Mouse (Mus musculus) stomach, postnatal 0 days (tissue): ENCODE measurements at regions not wholly inside any gene's neighbourhood (a gene's known extent, or its start where the extent isn't known, plus 50 kb on each side); places are given as distances from the start of the nearest gene placed in this dataset.

Experiments used
- ATAC-seq: fragments of 200-750 bp; cut with Nextera tagmentation; 2 replicates; pipeline ENCODE4 v1.8.0; 2017; ENCODE audit not compliant: low FRiP score, low TSS enrichment
- DNase-seq: peaks from one replicate; pipeline ENCODE4 v3.0.0-alpha.2; 2016; ENCODE audit warnings: low spot score
- H3K27ac ChIP-seq: fragments of 300-500 bp; sonication (generic); replicated peaks from 2 replicates; pipeline ENCODE4 v1.5.1; 2014; ENCODE audit warnings: mild to moderate bottlenecking, control low read depth
- H3K27me3 ChIP-seq: fragments of 300-500 bp; sonication (generic); 2 replicates; pipeline ENCODE4 v1.6.1; 2014; ENCODE audit warnings: low read length; ENCODE audit not compliant: control insufficient read depth, insufficient read depth
- H3K36me3 ChIP-seq: fragments of 300-500 bp; sonication (generic); 2 replicates; pipeline ENCODE4 v1.6.1; 2014; ENCODE audit warnings: low read length, mixed read lengths; ENCODE audit not compliant: control insufficient read depth, insufficient read depth
- H3K4me1 ChIP-seq: fragments of 300-500 bp; sonication (generic); replicated peaks from 2 replicates; pipeline ENCODE4 v1.6.1; 2014; ENCODE audit warnings: antibody characterized with exemption; ENCODE audit not compliant: control insufficient read depth, insufficient read depth
- H3K4me2 ChIP-seq: fragments of 300-500 bp; sonication (generic); replicated peaks from 2 replicates; pipeline ENCODE4 v1.6.1; 2014; ENCODE audit warnings: low read depth, mild to moderate bottlenecking, control low read depth, moderate library complexity
- H3K4me3 ChIP-seq: fragments of 300-500 bp; sonication (generic); 2 replicates; pipeline ENCODE4 v1.5.1; 2014; ENCODE audit warnings: low read depth, low read length, control low read depth
- H3K9ac ChIP-seq: fragments of 300-500 bp; sonication (generic); 2 replicates; pipeline ENCODE4 v1.6.1; 2014; ENCODE audit warnings: mild to moderate bottlenecking, low read length, control low read depth, mixed read lengths
- H3K9me3 ChIP-seq: fragments of 300-500 bp; sonication (generic); 2 replicates; pipeline ENCODE4 v1.6.1; 2016; ENCODE audit warnings: low read length; ENCODE audit not compliant: control insufficient read depth
- CTCF ChIP-seq: IDR thresholded peaks from 2 replicates; pipeline ENCODE4 v1.5.1; 2016; ENCODE audit warnings: antibody characterized with exemption, low read depth, mild to moderate bottlenecking, moderate library complexity
- EP300 ChIP-seq: optimal IDR thresholded peaks from 2 replicates; pipeline ENCODE3; 2016; ENCODE audit warnings: antibody characterized with exemption
- WGBS: fragments of 180-500 bp; shearing (Covaris S2); extraction: QIAGEN DNeasy Blood & Tissue Kit; methylation state at CpG from one replicate; pipeline ENCODE4 v1.1.7; 2014; 5-methylcytosine and 5-hydroxymethylcytosine counted together

- DNase-seq: peak; percentile 33
- Histone ChIP-seq H3K4me1 (no peaks in the 10 kb centered on the region), H3K27me3 (no peaks in the 10 kb centered on the region), H3K9ac (no peak overlapping the region), H3K4me3 (no peak overlapping the region), H3K27ac (no peak overlapping the region), H3K36me3 (no peaks in the 10 kb centered on the region), H3K4me2 (no peak overlapping the region), H3K9me3 (no peaks in the 10 kb centered on the region)
- 23% methylated on average over 16 of the region's 16 CpGs for WGBS
- TF ChIP-seq CTCF: no peak
- no peak for TF ChIP-seq EP300
- ATAC-seq: peak; percentile 64; the same call in 1 of the 2 replicates
Observed at GRCm38 (mm10) chr2:166415481-166415965, 260.1 kb upstream of the Sulf2 start.

- TF ChIP-seq CTCF (no peak), EP300 (no peak)
- Histone ChIP-seq H3K4me1 (no peaks in the 10 kb centered on the region), H3K4me3 (no peak overlapping the region), H3K9me3 (no peaks in the 10 kb centered on the region), H3K27ac (no peak overlapping the region), H3K9ac (no peak overlapping the region), H3K4me2 (no peak overlapping the region), H3K36me3 (no peaks in the 10 kb centered on the region), H3K27me3 (no peaks in the 10 kb centered on the region)
- no peak for ATAC-seq
- no peak for DNase-seq
- 83% methylated on average over 8 of the region's 8 CpGs for WGBS
Observed at GRCm38 (mm10) chr2:166414856-166415255, 259.4 kb upstream of the Sulf2 start.

- WGBS: 47% methylated on average over 17 of the region's 17 CpGs
- Histone ChIP-seq H3K4me2 (no peak overlapping the region), H3K4me1 (no peaks in the 10 kb centered on the region), H3K27ac (no peak overlapping the region), H3K36me3 (no peaks in the 10 kb centered on the region), H3K9ac (no peak overlapping the region), H3K4me3 (no peak overlapping the region), H3K9me3 (no peaks in the 10 kb centered on the region), H3K27me3 (no peaks in the 10 kb centered on the region)
- DNase-seq (no peak), ATAC-seq (no peak)
- TF ChIP-seq EP300 (no peak), CTCF (no peak)
Observed at GRCm38 (mm10) chr2:166412031-166412858, 256.8 kb upstream of the Sulf2 start.

- Histone ChIP-seq H3K36me3 (no peaks in the 10 kb centered on the region), H3K9me3 (no peaks in the 10 kb centered on the region), H3K27ac (no peak overlapping the region), H3K27me3 (no peaks in the 10 kb centered on the region), H3K4me1 (no peaks in the 10 kb centered on the region), H3K4me2 (no peak overlapping the region), H3K9ac (no peak overlapping the region), H3K4me3 (no peak overlapping the region)
- TF ChIP-seq EP300 (no peak), CTCF (no peak)
- ATAC-seq (no peak), DNase-seq (no peak)
- WGBS: 85% methylated on average over 5 of the region's 5 CpGs
Observed at GRCm38 (mm10) chr2:166409391-166409790, 253.9 kb upstream of the Sulf2 start.

- Histone ChIP-seq H3K4me3 (no peak overlapping the region), H3K4me1 (no peaks in the 10 kb centered on the region), H3K36me3 (no peaks in the 10 kb centered on the region), H3K9ac (no peak overlapping the region), H3K27me3 (no peaks in the 10 kb centered on the region), H3K27ac (no peak overlapping the region), H3K9me3 (no peaks in the 10 kb centered on the region), H3K4me2 (no peak overlapping the region)
- ATAC-seq (no peak), DNase-seq (no peak)
- WGBS: 83% methylated on average over 4 of the region's 4 CpGs
- TF ChIP-seq EP300 (no peak), CTCF (no peak)
Observed at GRCm38 (mm10) chr2:166408806-166409205, 253.3 kb upstream of the Sulf2 start.

- Histone ChIP-seq H3K9ac (no peak overlapping the region), H3K27me3 (no peaks in the 10 kb centered on the region), H3K4me2 (no peak overlapping the region), H3K4me3 (no peak overlapping the region), H3K27ac (no peak overlapping the region), H3K36me3 (no peaks in the 10 kb centered on the region), H3K4me1 (no peaks in the 10 kb centered on the region), H3K9me3 (no peaks in the 10 kb centered on the region)
- no peak for DNase-seq
- no peak for ATAC-seq
- TF ChIP-seq CTCF (no peak), EP300 (no peak)
- 88% methylated on average over 16 of the region's 16 CpGs for WGBS
Observed at GRCm38 (mm10) chr2:166408009-166408408, 252.5 kb upstream of the Sulf2 start.
